Mouse (Mus musculus): Measurements from ENCODE around the gene Zfp618. TPM values are rescaled to one million over a fixed set of nuclear protein-coding genes. Genes with fewer than 3 reads are reported as not detected.

Zfp618 gene
- polyA plus RNA-seq, 1 experiment from 2014 or later = 2.6 TPM

DNA sequence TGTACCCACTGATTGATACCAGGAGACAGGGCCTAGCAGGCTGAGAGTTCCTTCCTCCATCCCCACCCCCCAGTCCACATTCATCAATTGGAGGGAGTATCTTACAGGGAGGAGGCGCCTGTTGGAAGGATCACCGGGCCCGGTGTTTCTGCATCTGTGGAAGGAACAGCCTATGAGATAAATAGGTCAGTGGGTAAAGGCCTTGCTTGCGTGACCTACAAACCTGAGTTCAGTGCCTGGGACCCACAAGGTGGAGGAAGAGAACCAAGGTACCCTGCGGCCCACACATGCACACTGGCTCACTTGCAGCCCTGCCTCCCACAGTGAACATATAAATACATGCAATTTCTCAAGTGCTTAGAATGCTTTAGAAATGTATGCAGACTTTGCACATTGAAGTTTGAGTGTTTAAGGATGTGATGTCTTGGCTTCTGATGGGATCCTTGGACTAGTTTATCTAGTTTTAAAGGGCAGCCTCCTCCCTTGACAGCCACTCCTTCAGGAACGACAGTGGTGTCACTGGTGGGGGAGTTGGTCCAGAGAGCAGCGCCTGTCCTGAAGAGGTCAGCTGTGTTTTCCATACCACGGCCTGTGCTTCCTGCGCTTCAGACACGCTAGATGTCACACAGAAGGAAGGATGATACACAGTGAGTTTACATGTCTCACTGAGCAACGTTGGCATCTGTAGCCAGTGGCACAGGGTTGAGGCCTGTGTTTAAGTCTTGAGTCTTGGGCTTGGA is 35.1 kb downstream of the Zfp618 start:
- no peak overlapping the region for H3K4me2 ChIP-seq (replicated peaks; ENCODE audit: low read depth)
- H3K4me3 ChIP-seq (ENCODE audit: low read depth, low read length) = no peak overlapping the region
- no peak for TF ChIP-seq CTCF (IDR thresholded peaks at IDR 0.05; ENCODE audit: low read depth)
- no peaks in the 10 kb centered on the region for H3K36me3 ChIP-seq (ENCODE audit: control insufficient read depth, insufficient read depth)
- H3K27me3 ChIP-seq (replicated peaks; ENCODE audit: control insufficient read depth, insufficient read depth, low read length) = no peaks in the 10 kb centered on the region
- H3K4me1 ChIP-seq (replicated peaks; ENCODE audit: control insufficient read depth, insufficient read depth, low read length) = peaks cover 6% of the 10 kb centered on the region; the same call in 1 of the 2 replicates
- no peak overlapping the region for H3K27ac ChIP-seq (ENCODE audit: low read depth, low read length)
- ATAC-seq = no peak
- no peaks in the 10 kb centered on the region for H3K9me3 ChIP-seq (ENCODE audit: control insufficient read depth)
- WGBS = 70% methylated on average over 11 of the region's 11 CpGs
- no peak overlapping the region for H3K9ac ChIP-seq (ENCODE audit: low read depth, low read length)

DNA sequence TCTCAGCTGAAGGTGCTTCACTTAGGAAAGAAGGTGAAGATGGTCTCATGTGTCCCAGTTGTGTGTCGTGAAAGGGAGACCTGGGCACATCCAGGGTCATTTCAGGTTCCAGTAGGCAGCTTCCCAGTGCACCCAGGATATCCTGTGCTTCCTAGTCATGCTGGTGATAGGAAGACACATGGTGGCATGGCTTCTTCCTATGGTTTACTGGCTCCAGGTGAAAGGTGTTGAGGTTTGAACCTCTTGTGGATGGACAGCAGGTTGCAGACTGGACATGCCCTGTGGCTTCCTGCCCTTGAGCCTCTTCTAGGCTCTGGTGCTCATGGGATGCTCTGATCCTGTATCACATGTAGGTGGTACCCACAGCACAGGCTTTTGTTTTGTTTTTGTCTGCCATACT is 37.0 kb downstream of the Zfp618 start:
- Histone ChIP-seq H3K4me2 (replicated peaks; ENCODE audit: low read depth) (no peak overlapping the region), H3K9ac (ENCODE audit: low read depth, low read length) (no peak overlapping the region), H3K9me3 (ENCODE audit: control insufficient read depth) (no peaks in the 10 kb centered on the region), H3K27me3 (replicated peaks; ENCODE audit: control insufficient read depth, insufficient read depth, low read length) (no peaks in the 10 kb centered on the region), H3K4me1 (replicated peaks; ENCODE audit: control insufficient read depth, insufficient read depth, low read length) (peaks cover 15% of the 10 kb centered on the region), H3K36me3 (ENCODE audit: control insufficient read depth, insufficient read depth) (no peaks in the 10 kb centered on the region), H3K27ac (ENCODE audit: low read depth, low read length) (no peak overlapping the region), H3K4me3 (ENCODE audit: low read depth, low read length) (no peak overlapping the region)
- 86% methylated on average over 1 of the region's 1 CpGs for WGBS
- TF ChIP-seq CTCF (IDR thresholded peaks at IDR 0.05; ENCODE audit: low read depth) = no peak
- no peak for ATAC-seq

GRCm38 (mm10) chr4:63004519-63004918 is 39.1 kb downstream of the Zfp618 start:
- WGBS = 92% methylated on average over 11 of the region's 11 CpGs
- Histone ChIP-seq H3K27ac (ENCODE audit: low read depth, low read length) (no peak overlapping the region), H3K4me2 (replicated peaks; ENCODE audit: low read depth) (no peak overlapping the region), H3K36me3 (ENCODE audit: control insufficient read depth, insufficient read depth) (no peaks in the 10 kb centered on the region), H3K4me1 (replicated peaks; ENCODE audit: control insufficient read depth, insufficient read depth, low read length) (peaks cover 15% of the 10 kb centered on the region), H3K9ac (ENCODE audit: low read depth, low read length) (no peak overlapping the region), H3K27me3 (replicated peaks; ENCODE audit: control insufficient read depth, insufficient read depth, low read length) (no peaks in the 10 kb centered on the region), H3K9me3 (ENCODE audit: control insufficient read depth) (no peaks in the 10 kb centered on the region), H3K4me3 (ENCODE audit: low read depth, low read length) (no peak overlapping the region)
- no peak for TF ChIP-seq CTCF (IDR thresholded peaks at IDR 0.05; ENCODE audit: low read depth)
- no peak for ATAC-seq

GRCm38 (mm10) chr4:63005446-63006185 is 40.2 kb downstream of the Zfp618 start:
- Histone ChIP-seq H3K27me3 (replicated peaks; ENCODE audit: control insufficient read depth, insufficient read depth, low read length) (no peaks in the 10 kb centered on the region), H3K9ac (ENCODE audit: low read depth, low read length) (no peak overlapping the region), H3K36me3 (ENCODE audit: control insufficient read depth, insufficient read depth) (no peaks in the 10 kb centered on the region), H3K9me3 (ENCODE audit: control insufficient read depth) (no peaks in the 10 kb centered on the region), H3K4me2 (replicated peaks; ENCODE audit: low read depth) (no peak overlapping the region), H3K27ac (ENCODE audit: low read depth, low read length) (no peak overlapping the region; the same call in 1 of the 2 replicates), H3K4me1 (replicated peaks; ENCODE audit: control insufficient read depth, insufficient read depth, low read length) (peaks cover 11% of the 10 kb centered on the region), H3K4me3 (ENCODE audit: low read depth, low read length) (no peak overlapping the region)
- WGBS = 40% methylated on average over 10 of the region's 10 CpGs
- no peak for TF ChIP-seq CTCF (IDR thresholded peaks at IDR 0.05; ENCODE audit: low read depth)
- no peak for ATAC-seq

- no peaks in the 10 kb centered on the region for H3K9me3 ChIP-seq (ENCODE audit: control insufficient read depth)
- H3K9ac ChIP-seq (ENCODE audit: low read depth, low read length) = no peak overlapping the region
- no peak overlapping the region for H3K4me3 ChIP-seq (ENCODE audit: low read depth, low read length)
- H3K27me3 ChIP-seq (replicated peaks; ENCODE audit: control insufficient read depth, insufficient read depth, low read length) = no peaks in the 10 kb centered on the region
- 33% methylated on average over 7 of the region's 7 CpGs for WGBS
- no peak for TF ChIP-seq CTCF (IDR thresholded peaks at IDR 0.05; ENCODE audit: low read depth)
- H3K36me3 ChIP-seq (ENCODE audit: control insufficient read depth, insufficient read depth) = no peaks in the 10 kb centered on the region
- H3K27ac ChIP-seq (ENCODE audit: low read depth, low read length) = no peak overlapping the region
- peak; percentile 69 for ATAC-seq
- no peak overlapping the region for H3K4me2 ChIP-seq (replicated peaks; ENCODE audit: low read depth)
- peaks cover 11% of the 10 kb centered on the region for H3K4me1 ChIP-seq (replicated peaks; ENCODE audit: control insufficient read depth, insufficient read depth, low read length)
Measured at GRCm38 (mm10) chr4:63006198-63007155, 41.1 kb downstream of the Zfp618 start.

GRCm38 (mm10) chr4:63008206-63008605 is 42.8 kb downstream of the Zfp618 start:
- H3K9me3 ChIP-seq (ENCODE audit: control insufficient read depth) = no peaks in the 10 kb centered on the region
- TF ChIP-seq CTCF (IDR thresholded peaks at IDR 0.05; ENCODE audit: low read depth) = no peak
- H3K36me3 ChIP-seq (ENCODE audit: control insufficient read depth, insufficient read depth) = no peaks in the 10 kb centered on the region
- no peaks in the 10 kb centered on the region for H3K27me3 ChIP-seq (replicated peaks; ENCODE audit: control insufficient read depth, insufficient read depth, low read length)
- no peak for ATAC-seq
- WGBS = 81% methylated on average over 9 of the region's 9 CpGs
- peaks cover 11% of the 10 kb centered on the region for H3K4me1 ChIP-seq (replicated peaks; ENCODE audit: control insufficient read depth, insufficient read depth, low read length)
- no peak overlapping the region for H3K27ac ChIP-seq (ENCODE audit: low read depth, low read length)
- H3K9ac ChIP-seq (ENCODE audit: low read depth, low read length) = no peak overlapping the region
- no peak overlapping the region for H3K4me3 ChIP-seq (ENCODE audit: low read depth, low read length)
- no peak overlapping the region for H3K4me2 ChIP-seq (replicated peaks; ENCODE audit: low read depth)

Measured in intestine, postnatal 0 days (tissue).